Mouse (Mus musculus): Measurements from ENCODE around the gene Mllt6. TPM values are rescaled to one million over a fixed set of nuclear protein-coding genes. Genes with fewer than 3 reads are reported as not detected.
"Not testable (repeated sequence)": the region's sequence is repeated elsewhere in the genome, so short reads cannot be mapped to it uniquely, and the experiment has no call there.

Gene Mllt6
- polyA plus RNA-seq, 1 experiment from 2014 or later, result 2.3 TPM

- H3K4me3 ChIP-seq (replicated peaks; ENCODE audit: low read depth, low read length), result no peak overlapping the region
- WGBS, result 58% methylated on average over 2 of the region's 2 CpGs
- H3K4me2 ChIP-seq (ENCODE audit: low read length), result no peak overlapping the region
- H3K9ac ChIP-seq (ENCODE audit: low read depth, low read length), result no peak overlapping the region
- no peaks in the 10 kb centered on the region for H3K4me1 ChIP-seq (replicated peaks; ENCODE audit: insufficient read depth, low read length)
- no peaks in the 10 kb centered on the region for H3K27me3 ChIP-seq (ENCODE audit: insufficient read depth, low read length)
- no peak for ATAC-seq (replicated peaks; ENCODE audit: low FRiP score, low read depth)
- no peak overlapping the region for H3K27ac ChIP-seq
- H3K36me3 ChIP-seq (ENCODE audit: insufficient read depth, low read length), result no peaks in the 10 kb centered on the region
- TF ChIP-seq CTCF (IDR thresholded peaks at IDR 0.05; ENCODE audit: low read depth), result peak; percentile 33; the same call in 1 of the 2 replicates
- no peaks in the 10 kb centered on the region for H3K9me3 ChIP-seq (replicated peaks; ENCODE audit: low read length)
- DNase-seq (ENCODE audit: low spot score), result no peak
Observed at GRCm38 (mm10) chr11:97642746-97643145, 20.5 kb upstream of the Mllt6 start.

DNA sequence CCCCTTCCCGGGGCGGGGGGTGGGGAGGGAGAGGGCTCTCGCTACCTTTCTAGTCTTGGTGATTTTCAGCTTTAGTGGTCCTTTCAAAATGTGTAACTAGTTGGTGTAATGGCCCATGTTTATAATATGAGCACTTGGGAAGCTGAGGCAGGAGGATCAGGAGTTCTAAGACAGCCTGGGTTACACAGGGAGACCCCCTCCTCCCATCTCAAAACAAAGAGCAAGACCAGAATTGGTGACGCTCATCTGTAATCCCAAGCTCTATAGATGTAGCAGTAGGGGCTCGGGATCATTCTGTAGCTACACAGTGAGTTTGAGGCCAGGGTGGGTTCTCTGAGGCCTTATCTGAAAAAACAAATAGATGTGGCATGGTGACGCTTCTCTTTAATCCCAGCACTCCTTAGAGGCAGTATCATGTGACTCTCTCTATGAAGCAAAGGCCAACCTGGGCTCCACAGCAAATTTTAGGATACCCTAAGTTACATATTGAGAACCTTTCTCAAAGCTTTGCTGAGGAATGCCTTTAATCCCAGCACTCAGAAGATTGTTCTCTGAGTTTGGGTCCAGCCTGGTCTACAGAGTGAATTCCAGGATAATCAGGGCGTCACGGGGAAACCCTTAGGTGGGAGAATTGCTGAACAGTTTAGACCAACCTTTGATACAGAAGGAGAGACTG is 19.7 kb upstream of the Mllt6 start:
- Histone ChIP-seq H3K4me2 (ENCODE audit: low read length) (no peak overlapping the region), H3K36me3 (ENCODE audit: insufficient read depth, low read length) (no peaks in the 10 kb centered on the region), H3K4me1 (replicated peaks; ENCODE audit: insufficient read depth, low read length) (no peaks in the 10 kb centered on the region), H3K27ac (no peak overlapping the region), H3K27me3 (ENCODE audit: insufficient read depth, low read length) (no peaks in the 10 kb centered on the region), H3K9ac (ENCODE audit: low read depth, low read length) (no peak overlapping the region), H3K4me3 (replicated peaks; ENCODE audit: low read depth, low read length) (no peak overlapping the region), H3K9me3 (replicated peaks; ENCODE audit: low read length) (no peaks in the 10 kb centered on the region)
- WGBS, result 78% methylated on average over 8 of the region's 8 CpGs
- no peak for ATAC-seq (replicated peaks; ENCODE audit: low FRiP score, low read depth)
- no peak for TF ChIP-seq CTCF (IDR thresholded peaks at IDR 0.05; ENCODE audit: low read depth)
- DNase-seq (ENCODE audit: low spot score), result no peak

- Histone ChIP-seq H3K27me3 (ENCODE audit: insufficient read depth, low read length) (no peaks in the 10 kb centered on the region), H3K9ac (ENCODE audit: low read depth, low read length) (no peak overlapping the region), H3K4me2 (ENCODE audit: low read length) (no peak overlapping the region), H3K4me3 (replicated peaks; ENCODE audit: low read depth, low read length) (no peak overlapping the region), H3K27ac (no peak overlapping the region), H3K9me3 (replicated peaks; ENCODE audit: low read length) (no peaks in the 10 kb centered on the region), H3K36me3 (ENCODE audit: insufficient read depth, low read length) (no peaks in the 10 kb centered on the region), H3K4me1 (replicated peaks; ENCODE audit: insufficient read depth, low read length) (no peaks in the 10 kb centered on the region)
- peak; percentile 85 for TF ChIP-seq CTCF (IDR thresholded peaks at IDR 0.05; ENCODE audit: low read depth)
- WGBS, result 6% methylated on average over 6 of the region's 6 CpGs
- ATAC-seq (replicated peaks; ENCODE audit: low FRiP score, low read depth) (no peak), DNase-seq (ENCODE audit: low spot score) (peak; percentile 87)
Observed at GRCm38 (mm10) chr11:97644834-97645233, 18.4 kb upstream of the Mllt6 start.

DNA sequence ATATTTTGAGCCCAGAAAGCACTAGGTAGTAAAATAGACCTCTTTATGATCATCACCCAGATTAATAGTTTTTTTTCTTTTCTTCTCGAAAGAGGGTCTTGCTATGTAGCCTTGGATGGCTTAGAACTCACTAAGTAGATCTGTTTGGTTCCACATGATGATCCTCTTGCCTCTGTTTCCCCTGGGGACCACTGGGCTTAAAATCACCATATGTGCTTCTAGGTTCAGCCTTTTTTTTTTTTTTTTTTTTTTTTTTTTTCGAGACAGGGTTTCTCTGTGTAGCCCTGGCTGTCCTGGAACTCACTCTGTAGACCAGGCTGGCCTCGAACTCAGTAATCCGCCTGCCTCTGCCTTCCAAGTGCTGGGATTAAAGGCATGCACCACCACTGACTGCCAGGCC is 14.7 kb upstream of the Mllt6 start:
- ATAC-seq (replicated peaks; ENCODE audit: low FRiP score, low read depth); H3K4me1 ChIP-seq (replicated peaks; ENCODE audit: insufficient read depth, low read length); H3K9me3 ChIP-seq (replicated peaks; ENCODE audit: low read length); H3K9ac ChIP-seq (ENCODE audit: low read depth, low read length); H3K36me3 ChIP-seq (ENCODE audit: insufficient read depth, low read length); H3K27me3 ChIP-seq (ENCODE audit: insufficient read depth, low read length); DNase-seq (ENCODE audit: low spot score); H3K27ac ChIP-seq; H3K4me2 ChIP-seq (ENCODE audit: low read length); H3K4me3 ChIP-seq (replicated peaks; ENCODE audit: low read depth, low read length): not testable (repeated sequence)
- 65% methylated on average over 4 of the region's 4 CpGs for WGBS

GRCm38 (mm10) chr11:97650341-97650740 is 12.9 kb upstream of the Mllt6 start:
- Histone ChIP-seq H3K9ac (ENCODE audit: low read depth, low read length) (no peak overlapping the region), H3K27ac (no peak overlapping the region), H3K27me3 (ENCODE audit: insufficient read depth, low read length) (no peaks in the 10 kb centered on the region), H3K36me3 (ENCODE audit: insufficient read depth, low read length) (no peaks in the 10 kb centered on the region), H3K4me2 (ENCODE audit: low read length) (no peak overlapping the region), H3K4me3 (replicated peaks; ENCODE audit: low read depth, low read length) (no peak overlapping the region), H3K4me1 (replicated peaks; ENCODE audit: insufficient read depth, low read length) (no peaks in the 10 kb centered on the region), H3K9me3 (replicated peaks; ENCODE audit: low read length) (no peaks in the 10 kb centered on the region)
- ATAC-seq (replicated peaks; ENCODE audit: low FRiP score, low read depth), result no peak
- DNase-seq (ENCODE audit: low spot score), result no peak
- 55% methylated on average over 5 of the region's 5 CpGs for WGBS
- no peak for TF ChIP-seq CTCF (IDR thresholded peaks at IDR 0.05; ENCODE audit: low read depth)

GRCm38 (mm10) chr11:97653376-97653775 is 9.8 kb upstream of the Mllt6 start:
- H3K4me3 ChIP-seq (replicated peaks; ENCODE audit: low read depth, low read length); DNase-seq (ENCODE audit: low spot score); H3K36me3 ChIP-seq (ENCODE audit: insufficient read depth, low read length); H3K27me3 ChIP-seq (ENCODE audit: insufficient read depth, low read length); H3K4me2 ChIP-seq (ENCODE audit: low read length); H3K27ac ChIP-seq; H3K9me3 ChIP-seq (replicated peaks; ENCODE audit: low read length); ATAC-seq (replicated peaks; ENCODE audit: low FRiP score, low read depth); H3K9ac ChIP-seq (ENCODE audit: low read depth, low read length); H3K4me1 ChIP-seq (replicated peaks; ENCODE audit: insufficient read depth, low read length): not testable (repeated sequence)
- 89% methylated on average over 11 of the region's 11 CpGs for WGBS

GRCm38 (mm10) chr11:97654210-97654609 is 9.0 kb upstream of the Mllt6 start:
- 96% methylated on average over 2 of the region's 2 CpGs for WGBS
- H3K9me3 ChIP-seq (replicated peaks; ENCODE audit: low read length), result no peaks in the 10 kb centered on the region
- ATAC-seq (replicated peaks; ENCODE audit: low FRiP score, low read depth) (no peak), DNase-seq (ENCODE audit: low spot score) (no peak)
- H3K36me3 ChIP-seq (ENCODE audit: insufficient read depth, low read length), result no peaks in the 10 kb centered on the region
- H3K4me3 ChIP-seq (replicated peaks; ENCODE audit: low read depth, low read length), result no peak overlapping the region
- H3K4me1 ChIP-seq (replicated peaks; ENCODE audit: insufficient read depth, low read length), result peaks cover 4% of the 10 kb centered on the region; the same call in 1 of the 2 replicates
- H3K4me2 ChIP-seq (ENCODE audit: low read length), result no peak overlapping the region
- H3K27ac ChIP-seq, result no peak overlapping the region
- TF ChIP-seq CTCF (IDR thresholded peaks at IDR 0.05; ENCODE audit: low read depth), result no peak
- H3K27me3 ChIP-seq (ENCODE audit: insufficient read depth, low read length), result no peaks in the 10 kb centered on the region
- no peak overlapping the region for H3K9ac ChIP-seq (ENCODE audit: low read depth, low read length)

All from kidney, postnatal 0 days (tissue).